Mouse (Mus musculus) liver, postnatal 0 days (tissue): ENCODE results near the gene Anapc1.

Experiments used
- CTCF ChIP-seq: sonication (generic); IDR thresholded peaks from 2 replicates; pipeline ENCODE4 v1.5.1; 2016; ENCODE audit warnings: antibody characterized with exemption, low read depth
- EP300 ChIP-seq: IDR thresholded peaks from 2 replicates; pipeline ENCODE4 v1.6.1; 2016; ENCODE audit warnings: antibody characterized with exemption, low read depth, mild to moderate bottlenecking

DNA sequence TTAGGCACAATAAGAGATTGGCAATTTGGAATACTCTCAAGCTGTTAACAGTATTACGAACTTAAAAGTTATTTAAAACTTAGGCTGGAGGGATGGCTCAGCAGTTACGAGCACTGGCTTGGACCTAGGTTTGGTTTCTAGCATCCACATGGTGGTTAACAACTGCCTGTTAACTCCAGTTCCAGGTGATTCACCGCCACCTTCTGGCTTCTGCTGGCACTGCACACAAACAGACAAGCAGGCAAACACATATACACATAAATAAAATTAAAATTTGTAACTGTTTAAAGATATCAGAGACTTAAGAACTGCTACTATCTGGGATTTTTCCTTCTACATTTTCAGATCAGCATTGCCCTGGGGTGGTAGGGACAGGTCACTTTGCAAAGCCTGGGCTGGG is 123.0 kb downstream of the Anapc1 start:
- TF ChIP-seq CTCF: peak; percentile 39
- no peak for TF ChIP-seq EP300
